Mouse (Mus musculus): ENCODE measurements at regions not wholly inside any gene's neighbourhood (a gene's known extent, or its start where the extent isn't known, plus 50 kb on each side); places are given as distances from the start of the nearest gene placed in this dataset.

DNA sequence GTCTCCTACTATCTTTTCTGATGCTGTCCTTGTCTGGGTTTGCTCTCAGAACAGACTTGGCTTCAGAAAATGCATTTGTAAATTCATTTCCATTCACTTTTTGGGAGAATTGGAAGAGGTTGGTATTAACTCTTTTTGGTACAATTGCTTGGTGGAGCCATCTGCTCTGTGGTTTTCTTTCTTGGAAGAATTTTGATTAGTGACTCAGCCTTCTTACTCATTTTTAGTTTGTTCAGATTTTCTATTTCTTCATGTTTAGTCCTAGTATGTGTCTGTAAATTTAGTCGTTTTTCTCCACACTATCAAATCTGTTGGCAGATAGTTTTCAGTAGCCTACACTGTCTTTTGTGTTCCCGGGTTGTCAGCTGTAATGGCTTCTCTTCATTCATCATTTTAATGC lies 288.7 kb upstream of the Nrp1 start:
- TF ChIP-seq CTCF (IDR thresholded peaks at IDR 0.05 in 2 of 3, conservative IDR thresholded peaks at IDR 0.05 in 1 of 3; ENCODE audit: control insufficient read depth in 1 of 3, insufficient read depth in 1 of 3, low read depth in 2 of 3, low read length in 3 of 3, poor library complexity in 1 of 3, severe bottlenecking in 1 of 3) (no peak), JUND (IDR thresholded peaks at IDR 0.05; ENCODE audit: low read depth, low read length) (no peak), POLR2A (IDR thresholded peaks at IDR 0.05; ENCODE audit: control insufficient read depth in 1 of 2, insufficient read depth in 1 of 2, low read depth in 1 of 2, low read length in 2 of 2, poor library complexity in 1 of 2) (no peak), USF2 (IDR thresholded peaks at IDR 0.05; ENCODE audit: borderline replicate concordance in 1 of 2, insufficient read depth in 1 of 2, low read depth in 1 of 2, low read length in 2 of 2) (no peak), SIN3A (IDR thresholded peaks at IDR 0.05; ENCODE audit: low read length) (no peak), EP300 (IDR thresholded peaks at IDR 0.05; ENCODE audit: low read depth in 1 of 2, low read length in 2 of 2) (no peak), GATA1 (IDR thresholded peaks at IDR 0.05; ENCODE audit: low read depth, low read length) (no peak), POLR2AphosphoS2 (IDR thresholded peaks at IDR 0.05; ENCODE audit: low read length) (no peak), MXI1 (IDR thresholded peaks at IDR 0.05; ENCODE audit: low read depth, low read length) (no peak), TCF12 (IDR thresholded peaks at IDR 0.05; ENCODE audit: low read depth, low read length) (no peak)
